18 mouse cellular contexts compared by ENCODE assay signal in the genomic region with DNA sequence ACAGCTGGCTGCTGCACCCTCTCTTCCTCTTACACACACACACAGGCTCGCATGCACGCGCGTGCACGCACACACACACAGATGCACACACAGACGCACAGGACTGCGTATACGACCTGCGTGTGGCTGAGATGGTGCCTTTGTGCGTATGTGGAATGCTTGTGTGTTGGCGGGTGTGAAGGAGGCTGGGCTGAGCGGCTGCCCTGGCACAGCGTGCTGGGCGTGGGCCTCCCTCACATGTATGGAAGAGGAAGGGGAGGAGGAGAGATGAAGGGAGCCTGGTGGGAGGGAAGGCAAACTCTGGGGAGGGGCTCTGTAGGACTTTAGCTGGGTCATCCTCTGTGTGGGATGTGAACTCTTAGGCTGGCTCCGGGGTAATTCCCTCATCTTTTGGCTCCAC. TPM values are rescaled to one million over a fixed set of nuclear protein-coding genes. Genes with fewer than 3 reads are reported as not detected.
DNase-seq lines count a peak whose midpoint lies in the region; ATAC-seq and TF ChIP-seq lines count a peak whose summit lies in the region.
"Had no signal": no experiment of that assay in that cellular context is flagged by ENCODE, and none has a peak within 500 bp of the region (broad histone marks: within the 10 kb centered on the region; RNA-seq: fewer than 3 reads in every experiment).

No protein-coding gene starts in this region.

- H3K27ac ChIP-seq in liver, embryonic 11.5 days (ENCODE audit: low read depth, low read length): no peak overlapping the region
- H3K27ac ChIP-seq in liver, postnatal 0 days (ENCODE audit: low read depth): no peak overlapping the region
- H3K27ac ChIP-seq: embryonic facial prominence, embryonic 15.5 days; forebrain, embryonic 12.5 days; hindbrain, embryonic 15.5 days; kidney, postnatal 0 days; liver, embryonic 12.5 days; lung, embryonic 15.5 days; macrophage; midbrain, embryonic 15.5 days had no signal

- no peaks in the 10 kb centered on the region for H3K36me3 ChIP-seq in liver, embryonic 11.5 days (ENCODE audit: control insufficient read depth, insufficient read depth, low read length)
- no peaks in the 10 kb centered on the region for H3K36me3 ChIP-seq in liver, postnatal 0 days (replicated peaks; ENCODE audit: insufficient read depth, low read length)
- H3K36me3 ChIP-seq: embryonic facial prominence, embryonic 15.5 days; hindbrain, embryonic 15.5 days; liver, embryonic 12.5 days; midbrain, embryonic 15.5 days had no signal

- H3K4me2 ChIP-seq in liver, embryonic 11.5 days: no peak overlapping the region
- H3K4me2 ChIP-seq in liver, postnatal 0 days (ENCODE audit: low read depth, low read length): no peak overlapping the region
- H3K4me2 ChIP-seq: embryonic facial prominence, embryonic 15.5 days; forebrain, embryonic 12.5 days; heart, embryonic 11.5 days; hindbrain, embryonic 15.5 days; liver, embryonic 12.5 days; lung, embryonic 15.5 days; midbrain, embryonic 15.5 days had no signal

- peaks cover 44% of the 10 kb centered on the region for H3K27me3 ChIP-seq in liver, embryonic 11.5 days (replicated peaks; ENCODE audit: control insufficient read depth, insufficient read depth, low read length)
- H3K27me3 ChIP-seq in liver, postnatal 0 days (ENCODE audit: insufficient read depth, low read length): peaks cover 56% of the 10 kb centered on the region

- H3K9ac ChIP-seq in liver, embryonic 11.5 days (ENCODE audit: low read depth, low read length): no peak overlapping the region
- no peak overlapping the region for H3K9ac ChIP-seq in liver, postnatal 0 days (replicated peaks)
- H3K9ac ChIP-seq: embryonic facial prominence, embryonic 15.5 days; forebrain, embryonic 12.5 days; hindbrain, embryonic 15.5 days; liver, embryonic 12.5 days; lung, embryonic 15.5 days; midbrain, embryonic 15.5 days had no signal

- TF ChIP-seq CTCF in liver, postnatal 0 days (IDR thresholded peaks at IDR 0.05; ENCODE audit: low read depth): no peak

- peak; percentile 51 for ATAC-seq in frontal cortex, adult (ENCODE audit: low TSS enrichment)
- ATAC-seq in liver, embryonic 11.5 days (replicated peaks; ENCODE audit: low FRiP score): no peak
- ATAC-seq in liver, postnatal 0 days: no peak
- ATAC-seq: intestine, postnatal 0 days; liver, embryonic 12.5 days; midbrain, embryonic 15.5 days had no signal

- no peak for DNase-seq in frontal cortex, postnatal 25 days (ENCODE audit: low spot score in 2 of 2)
- DNase-seq in liver, embryonic 11.5 days (ENCODE audit: low spot score): peak; percentile 32
- no peak for DNase-seq in liver, postnatal 0 days
- peak; percentile 82 for DNase-seq in brain, adult 2 months (ENCODE audit: low read depth, low spot score)
- peak; percentile 54 to 70 for DNase-seq in right cerebral cortex, postnatal 10 days (ENCODE audit: low spot score in 2 of 2)
- no peak for DNase-seq in retina, embryonic 14.5 days (ENCODE audit: low spot score)
- DNase-seq: gastrocnemius, postnatal 36 days had no signal

- H3K4me3 ChIP-seq in liver, embryonic 11.5 days (ENCODE audit: low read depth, low read length): no peak overlapping the region
- no peak overlapping the region for H3K4me3 ChIP-seq in liver, postnatal 0 days (ENCODE audit: low read depth, low read length)
- H3K4me3 ChIP-seq: embryonic facial prominence, embryonic 15.5 days; forebrain, embryonic 12.5 days; hindbrain, embryonic 15.5 days; liver, embryonic 12.5 days; lung, embryonic 15.5 days; midbrain, embryonic 15.5 days had no signal

- no peak for TF ChIP-seq EP300 in liver, postnatal 0 days (IDR thresholded peaks at IDR 0.05; ENCODE audit: low read depth)

- H3K4me1 ChIP-seq in liver, embryonic 11.5 days (replicated peaks; ENCODE audit: control insufficient read depth, insufficient read depth, low read length): peaks cover 46% of the 10 kb centered on the region
- peaks cover 32% of the 10 kb centered on the region for H3K4me1 ChIP-seq in liver, postnatal 0 days (ENCODE audit: insufficient read depth)

- H3K9me3 ChIP-seq in liver, embryonic 11.5 days (ENCODE audit: control insufficient read depth, low read length): no peaks in the 10 kb centered on the region
- H3K9me3 ChIP-seq in liver, postnatal 0 days (ENCODE audit: low read length): no peaks in the 10 kb centered on the region
- H3K9me3 ChIP-seq: embryonic facial prominence, embryonic 15.5 days; forebrain, embryonic 12.5 days; hindbrain, embryonic 15.5 days; liver, embryonic 12.5 days; lung, embryonic 15.5 days; midbrain, embryonic 15.5 days had no signal

- WGBS in liver, embryonic 11.5 days: 81% methylated on average over 15 of the region's 15 CpGs
- 76% methylated on average over 15 of the region's 15 CpGs for WGBS in liver, postnatal 0 days (ENCODE audit: insufficient replicate concordance)

RNA-seq across cellular contexts. Expression of gene Chrm4, which starts 1.6 kb away (rescaled TPM):
- 0.34 and 0.36 TPM in 2 replicates for polyA plus RNA-seq in liver, embryonic 11.5 days (2014; fragmentation: Nextera tagmentation; extraction: Ambion mirVana)
- not detected in 2 replicates for polyA plus RNA-seq in liver, postnatal 0 days (2015; fragmentation: Nextera tagmentation; extraction: Ambion mirVana)
- polyA plus RNA-seq: heart, embryonic 11.5 days; kidney, postnatal 0 days; lung, embryonic 15.5 days; macrophage had no signal

RNA-seq across cellular contexts. Expression of gene Mdk, which starts 6.7 kb away (rescaled TPM):
- polyA plus RNA-seq in liver, embryonic 11.5 days (2014; fragmentation: Nextera tagmentation; extraction: Ambion mirVana): 461 and 501 TPM in 2 replicates
- 5.0 and 6.8 TPM in 2 replicates for polyA plus RNA-seq in liver, postnatal 0 days (2015; fragmentation: Nextera tagmentation; extraction: Ambion mirVana)

RNA-seq across cellular contexts. Expression of gene Gm9821, which starts 20.1 kb away (rescaled TPM):
- 3.7 and 4.8 TPM in 2 replicates for polyA plus RNA-seq in liver, embryonic 11.5 days (2014; fragmentation: Nextera tagmentation; extraction: Ambion mirVana)
- polyA plus RNA-seq in liver, postnatal 0 days (2015; fragmentation: Nextera tagmentation; extraction: Ambion mirVana): 0.13 and 0.20 TPM in 2 replicates

RNA-seq across cellular contexts. Expression of gene Dgkz, which starts 50.2 kb away (rescaled TPM):
- polyA plus RNA-seq in liver, embryonic 11.5 days (2014; fragmentation: Nextera tagmentation; extraction: Ambion mirVana): 81.4 and 85.9 TPM in 2 replicates
- polyA plus RNA-seq in liver, postnatal 0 days (2015; fragmentation: Nextera tagmentation; extraction: Ambion mirVana): 13.9 and 15.9 TPM in 2 replicates

Comparison
In these comparisons a context has a peak if more than half of its experiments do, and no peak if none do; other contexts are left out.
1. DNase-seq: peak in liver, embryonic 11.5 days (single experiment), brain, adult 2 months (single experiment) and right cerebral cortex, postnatal 10 days (2 of 2); none in frontal cortex, postnatal 25 days (0 of 2), liver, postnatal 0 days (single experiment) and retina, embryonic 14.5 days (single experiment).
2. RNA of gene Mdk, which starts 6.7 kb away (polyA plus RNA-seq): 461 to 501 TPM in liver, embryonic 11.5 days; 5.0 to 6.8 TPM in liver, postnatal 0 days; every median in the first group is over 10 times any median in the second.